Mouse (Mus musculus) megakaryocyte-erythroid progenitor cell, adult 5 weeks (primary cell): ENCODE results near the gene Cdk1. TPM values are rescaled to one million over a fixed set of nuclear protein-coding genes. Genes with fewer than 3 reads are reported as not detected.

ENCODE experiments used
- polyA plus RNA-seq: library from polyadenylated mRNA; stranded (reverse); fragments of >175 nt; gene quantifications from 2 replicates; pipeline ENCODE4 v1.2.3, GENCODE M21; 2012

Gene Cdk1
- 30.3 and 38.4 TPM in 2 replicates for polyA plus RNA-seq

GRCm38 (mm10) chr10:69352212-69353085 is at the start of gene Cdk1:
TSS of gene Cdk1 (minus strand) at chr10:69352938.

GRCm38 (mm10) chr10:69398763-69399590 is 46.2 kb upstream of the Cdk1 start, which contains the start of gene Ank3:
TSS of gene Ank3 (plus strand) at chr10:69398773.

Other genes with a start within 250 kb of the Cdk1 start
- gene Rhobtb1, start 201.5 kb downstream of the Cdk1 start, polyA plus RNA-seq, result 1.5 and 1.9 TPM in 2 replicates
- 0.31 and 0.49 TPM in 2 replicates for gene A930033H14Rik, start 139.8 kb downstream of the Cdk1 start, polyA plus RNA-seq
- 0.02 and 0.14 TPM in 2 replicates for gene Ank3, start 45.8 kb upstream of the Cdk1 start, polyA plus RNA-seq